16 mouse cellular contexts compared by ENCODE assay signal in the genomic region with DNA sequence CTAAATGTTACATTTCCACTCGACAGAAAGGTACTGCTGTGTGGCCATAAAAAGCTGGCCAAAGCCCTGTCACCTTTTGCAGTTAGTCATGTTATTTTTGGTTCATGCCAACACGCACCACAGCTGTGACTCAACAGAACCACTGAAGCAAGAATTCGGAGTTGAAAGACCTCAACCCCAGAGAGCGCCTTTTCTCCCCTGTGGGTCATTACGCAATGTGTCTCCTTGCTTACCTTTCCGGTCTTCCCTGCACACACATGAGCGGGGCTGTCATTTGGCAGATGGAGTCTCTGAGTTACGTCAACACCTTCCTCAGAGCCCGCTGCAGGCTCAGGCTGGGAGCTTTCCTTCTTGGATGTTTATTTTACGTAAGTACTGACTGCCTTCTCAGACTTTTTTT. TPM values are rescaled to one million over a fixed set of nuclear protein-coding genes. Genes with fewer than 3 reads are reported as not detected.
DNase-seq lines count a peak whose midpoint lies in the region; ATAC-seq and TF ChIP-seq lines count a peak whose summit lies in the region.
"Had no signal": no experiment of that assay in that cellular context is flagged by ENCODE, and none has a peak within 500 bp of the region (broad histone marks: within the 10 kb centered on the region; RNA-seq: fewer than 3 reads in every experiment).

No protein-coding gene starts in this region.

- peak overlapping the region; percentile 27 for H3K4me2 ChIP-seq in heart, embryonic 11.5 days
- H3K4me2 ChIP-seq in liver, embryonic 11.5 days: no peak overlapping the region
- H3K4me2 ChIP-seq: hindbrain, embryonic 15.5 days; liver, embryonic 13.5 days; neural tube, embryonic 12.5 days had no signal

- H3K36me3 ChIP-seq in heart, embryonic 11.5 days (ENCODE audit: control insufficient read depth, insufficient read depth, low read length): no peaks in the 10 kb centered on the region
- no peaks in the 10 kb centered on the region for H3K36me3 ChIP-seq in liver, embryonic 11.5 days (ENCODE audit: control insufficient read depth, insufficient read depth, low read length)
- H3K36me3 ChIP-seq in C2C12 (ENCODE audit: control insufficient read depth, insufficient read depth): no peaks in the 10 kb centered on the region
- H3K36me3 ChIP-seq: hindbrain, embryonic 15.5 days; liver, embryonic 13.5 days; midbrain, embryonic 10.5 days; neural tube, embryonic 12.5 days had no signal

- intact Hi-C loops in heart, postnatal 14 days (cut with DNase I): no loop called here

- no peak overlapping the region for H3ac ChIP-seq in C2C12 (ENCODE audit: control insufficient read depth, insufficient read length, low read depth)

- no peak for ATAC-seq in heart, embryonic 11.5 days (replicated peaks; ENCODE audit: insufficient number of reproducible peaks, low FRiP score, low TSS enrichment)
- ATAC-seq in liver, embryonic 11.5 days (replicated peaks; ENCODE audit: low FRiP score): no peak
- ATAC-seq: activated CD4-positive, CD25-positive, alpha-beta regulatory T cell, adult 4 months had no signal

- H3K27me3 ChIP-seq in heart, embryonic 11.5 days (ENCODE audit: control insufficient read depth, insufficient read depth, low read length): no peaks in the 10 kb centered on the region
- no peaks in the 10 kb centered on the region for H3K27me3 ChIP-seq in liver, embryonic 11.5 days (replicated peaks; ENCODE audit: control insufficient read depth, insufficient read depth, low read length)
- H3K27me3 ChIP-seq in C2C12 (ENCODE audit: control insufficient read depth, insufficient read depth, insufficient read length): no peaks in the 10 kb centered on the region
- H3K27me3 ChIP-seq: hindbrain, embryonic 15.5 days; liver, embryonic 13.5 days; neural tube, embryonic 12.5 days had no signal

- no peaks in the 10 kb centered on the region for H3K9me3 ChIP-seq in heart, embryonic 11.5 days (replicated peaks; ENCODE audit: control insufficient read depth, low read length)
- no peaks in the 10 kb centered on the region for H3K9me3 ChIP-seq in liver, embryonic 11.5 days (ENCODE audit: control insufficient read depth, low read length)
- H3K9me3 ChIP-seq: liver, embryonic 13.5 days; midbrain, embryonic 10.5 days; neural tube, embryonic 12.5 days had no signal

- no peak overlapping the region for H3K27ac ChIP-seq in heart, embryonic 11.5 days (ENCODE audit: low read depth, low read length)
- no peak overlapping the region for H3K27ac ChIP-seq in liver, embryonic 11.5 days (ENCODE audit: low read depth, low read length)
- H3K27ac ChIP-seq: hindbrain, embryonic 15.5 days; liver, embryonic 13.5 days; midbrain, embryonic 10.5 days; neural tube, embryonic 12.5 days had no signal

- H3K4me1 ChIP-seq in heart, embryonic 11.5 days (ENCODE audit: control insufficient read depth, insufficient read depth, low read length): peaks cover 8% of the 10 kb centered on the region
- no peaks in the 10 kb centered on the region for H3K4me1 ChIP-seq in liver, embryonic 11.5 days (replicated peaks; ENCODE audit: control insufficient read depth, insufficient read depth, low read length)
- H3K4me1 ChIP-seq: hindbrain, embryonic 15.5 days; liver, embryonic 13.5 days; midbrain, embryonic 10.5 days; neural tube, embryonic 12.5 days had no signal

- no peak for DNase-seq in heart, postnatal 14 days
- DNase-seq in liver: peak; percentile 11
- DNase-seq in liver, embryonic 11.5 days (ENCODE audit: low spot score): no peak
- DNase-seq in gonadal fat pad, adult 2 months (ENCODE audit: low read depth): peak; percentile 68
- DNase-seq in frontal cortex, postnatal 36 days (ENCODE audit: low spot score in 2 of 2): no peak
- no peak for DNase-seq in thymus, postnatal 10 days (ENCODE audit: low spot score in 2 of 2)
- DNase-seq: cerebellum, adult 11-12 months; layer of hippocampus, adult 9-11 months; liver, embryonic 13.5 days; right cerebral cortex, postnatal 14 days had no signal

- H3K79me3 ChIP-seq in C2C12 (ENCODE audit: low read depth): no peaks in the 10 kb centered on the region

- no peaks in the 10 kb centered on the region for H3K79me2 ChIP-seq in C2C12 (ENCODE audit: control insufficient read depth, insufficient read depth)

- no peak overlapping the region for H3K9ac ChIP-seq in heart, embryonic 11.5 days (ENCODE audit: low read depth, low read length)
- H3K9ac ChIP-seq in liver, embryonic 11.5 days (ENCODE audit: low read depth, low read length): no peak overlapping the region
- H3K9ac ChIP-seq: hindbrain, embryonic 15.5 days; liver, embryonic 13.5 days; neural tube, embryonic 12.5 days had no signal

- 26% methylated on average over 10 of the region's 10 CpGs for WGBS in heart, embryonic 11.5 days (ENCODE audit: insufficient replicate concordance)
- 60% methylated on average over 10 of the region's 10 CpGs for WGBS in liver, embryonic 11.5 days

- TF ChIP-seq CTCF in C2C12 (IDR thresholded peaks at IDR 0.05; ENCODE audit: control insufficient read depth, insufficient read depth, insufficient read length): no peak

- H3K4me3 ChIP-seq in heart, embryonic 11.5 days (ENCODE audit: low read depth, low read length): no peak overlapping the region
- H3K4me3 ChIP-seq in liver, embryonic 11.5 days (ENCODE audit: low read depth, low read length): no peak overlapping the region
- H3K4me3 ChIP-seq in C2C12 (ENCODE audit: insufficient read depth, poor library complexity, severe bottlenecking): no peak overlapping the region
- H3K4me3 ChIP-seq: hindbrain, embryonic 15.5 days; liver, embryonic 13.5 days; midbrain, embryonic 10.5 days; neural tube, embryonic 12.5 days had no signal

TF ChIP-seq in C2C12, 6 proteins besides CTCF, POLR2A, EP300 and RAD21:
- TF ChIP-seq MYOG (IDR thresholded peaks at IDR 0.05; ENCODE audit: control insufficient read depth, extremely low read depth, insufficient read length) (no peak), CEBPB (IDR thresholded peaks at IDR 0.05; ENCODE audit: low read depth) (peak; percentile 67)

RNA-seq across cellular contexts. Expression of a gene that starts 24.6 kb away (rescaled TPM):
- 2.6 and 3.1 TPM in 2 replicates for polyA plus RNA-seq in heart, embryonic 11.5 days (2014; fragmentation: Nextera tagmentation; extraction: Ambion mirVana)
- total RNA-seq in heart, postnatal 14 days (2021): 10 to 100 TPM; 15.8 to 21.5 TPM
- polyA plus RNA-seq in liver, embryonic 11.5 days (2014; fragmentation: Nextera tagmentation; extraction: Ambion mirVana): 0.27 and 0.57 TPM in 2 replicates
- not detected for polyA plus RNA-seq in C2C12 (2012; fragmentation: generic; extraction: Trizol)
- 14.3 and 15.6 TPM in 2 replicates for polyA plus RNA-seq in gonadal fat pad, adult 2 months (2012; rRNA removed)
- polyA plus RNA-seq: activated CD4-positive, CD25-positive, alpha-beta regulatory T cell, adult 4 months had no signal

Comparison
In these comparisons a context has a peak if more than half of its experiments do, and no peak if none do; other contexts are left out.
1. DNase-seq: peak in liver (single experiment) and gonadal fat pad, adult 2 months (single experiment); none in heart, postnatal 14 days (0 of 2), liver, embryonic 11.5 days (single experiment), frontal cortex, postnatal 36 days (0 of 2) and thymus, postnatal 10 days (0 of 2).